ENCODE assay signal across 10 mouse cellular contexts in genomic region chr3:35923495-35923894, GRCm38 (mm10). TPM values are rescaled to one million over a fixed set of nuclear protein-coding genes. Genes with fewer than 3 reads are reported as not detected.
DNase-seq lines count a peak whose midpoint lies in the region; ATAC-seq and TF ChIP-seq lines count a peak whose summit lies in the region.
"Had no signal": no experiment of that assay in that cellular context is flagged by ENCODE, and none has a peak within 500 bp of the region (broad histone marks: within the 10 kb centered on the region; RNA-seq: fewer than 3 reads in every experiment).

No protein-coding gene starts in this region.

- H3K4me2 ChIP-seq in heart, postnatal 0 days (ENCODE audit: low read depth, low read length) = no peak overlapping the region

- 20% methylated on average over 7 of the region's 7 CpGs for WGBS in heart, postnatal 0 days
- WGBS in bone marrow, adult 2 months = 9% methylated on average over 7 of the region's 7 CpGs

- no peaks in the 10 kb centered on the region for H3K36me3 ChIP-seq in heart, postnatal 0 days (replicated peaks; ENCODE audit: control insufficient read depth, insufficient read depth, low read length)

- peaks cover 15% of the 10 kb centered on the region; the same call in 1 of the 2 replicates for H3K4me1 ChIP-seq in heart, postnatal 0 days (ENCODE audit: control insufficient read depth, insufficient read depth)
- peaks cover 1% of the 10 kb centered on the region; the same call in 1 of the 2 replicates for H3K4me1 ChIP-seq in bone marrow, adult 2 months (ENCODE audit: control insufficient read depth, insufficient read depth, low read length)

- no peak for TF ChIP-seq EP300 in heart, postnatal 0 days (IDR thresholded peaks at IDR 0.05; ENCODE audit: low read depth)

- no peaks in the 10 kb centered on the region for H3K27me3 ChIP-seq in heart, postnatal 0 days (ENCODE audit: control insufficient read depth, insufficient read depth, low read length)

- peak; percentile 79; the same call in 1 of the 2 replicates for TF ChIP-seq POLR2A in bone marrow, adult 2 months (IDR thresholded peaks at IDR 0.05; ENCODE audit: borderline replicate concordance, control insufficient read depth, low read depth, low read length)

- H3K4me3 ChIP-seq in heart, postnatal 0 days (ENCODE audit: low read depth, low read length) = no peak overlapping the region
- H3K4me3 ChIP-seq in bone marrow, adult 2 months (replicated peaks; ENCODE audit: control insufficient read depth, low read depth, low read length) = no peak overlapping the region

- H3K9me3 ChIP-seq in heart, postnatal 0 days (replicated peaks; ENCODE audit: control insufficient read depth, low read length) = no peaks in the 10 kb centered on the region

- no peak overlapping the region for H3K9ac ChIP-seq in heart, postnatal 0 days (replicated peaks; ENCODE audit: low read depth, low read length)

- no peak for TF ChIP-seq CTCF in heart, postnatal 0 days (IDR thresholded peaks at IDR 0.05; ENCODE audit: low read depth)
- no peak for TF ChIP-seq CTCF in bone marrow, adult 2 months (IDR thresholded peaks at IDR 0.05; ENCODE audit: control insufficient read depth, insufficient read depth, low read length)

- DNase-seq in heart, postnatal 0 days (ENCODE audit: low spot score) = no peak
- DNase-seq in heart, postnatal 10 days = no peak
- DNase-seq in ovary, postnatal 36 days (ENCODE audit: low spot score) = no peak
- no peak for DNase-seq in lung, adult 18-20 months
- DNase-seq in adrenal gland, adult 8-10 months = no peak
- DNase-seq: kidney, postnatal 14 days; right cerebral cortex, postnatal 25 days had no signal

- intact Hi-C loops in heart, postnatal 10 days (cut with DNase I) = no loop called here

- 0 out of 2 replicates have a peak overlapping the region, but pooled peaks have one; percentile 15 for H3K27ac ChIP-seq in heart, postnatal 0 days (ENCODE audit: low read depth)
- peak overlapping the region; percentile 68 for H3K27ac ChIP-seq in bone marrow, adult 2 months (ENCODE audit: control insufficient read depth, insufficient read depth, low read depth, low read length, poor library complexity)

- ATAC-seq in heart, postnatal 0 days (ENCODE audit: insufficient read depth, low read depth) = no peak
- ATAC-seq in erythroblast, adult 5-6 weeks (replicated peaks; ENCODE audit: low FRiP score, poor library complexity, severe bottlenecking) = peak; percentile 89
- ATAC-seq in megakaryocyte progenitor cell, adult 5-6 weeks (replicated peaks; ENCODE audit: poor library complexity) = peak; percentile 92

RNA-seq across cellular contexts. Expression of gene Dcun1d1, which starts 13.8 kb away (rescaled TPM):
- 27.2 and 72.9 TPM in 2 replicates for total RNA-seq in heart, postnatal 0 days (2014; rRNA removed; ENCODE audit: low replicate concordance)
- 88.9 and 92.8 TPM in 2 replicates for polyA plus RNA-seq in heart, postnatal 0 days (2015; fragmentation: Nextera tagmentation; extraction: Ambion mirVana)
- total RNA-seq in heart, postnatal 10 days (2021) = 10 to 100 TPM; 67.6 to 68.3 TPM
- polyA plus RNA-seq in bone marrow, adult 2 months (2011; ENCODE audit: insufficient read depth, insufficient read length, low replicate concordance, missing spikeins) = 23.3 and 28.0 TPM in 2 replicates
- total RNA-seq in erythroblast, adult 5-6 weeks (2015; ENCODE audit: low replicate concordance) = 237 and 278 TPM in 2 replicates
- 289 and 306 TPM in 2 replicates for total RNA-seq in erythroblast, adult 5-6 weeks (2017; ENCODE audit: low replicate concordance)
- total RNA-seq in megakaryocyte progenitor cell, adult 5-6 weeks (2015) = 134 and 137 TPM in 2 replicates
- 145 and 219 TPM in 2 replicates for total RNA-seq in megakaryocyte progenitor cell, adult 5-6 weeks (2017)
- 10 to 100 TPM; 74.5 to 85.3 (median 77.8) TPM for total RNA-seq in adrenal gland, adult 8-10 months (2022)
